Mouse (Mus musculus): ENCODE data around the gene Rnf24. TPM values are rescaled to one million over a fixed set of nuclear protein-coding genes. Genes with fewer than 3 reads are reported as not detected.

Gene Rnf24
- polyA plus RNA-seq (2014; fragmentation: Nextera tagmentation; extraction: Ambion mirVana) = 19.6 and 21.2 TPM in 2 replicates

GRCm38 (mm10) chr2:131352747-131353563, at the start of gene Rnf24:
Gene Rnf24 (minus strand): TSS chr2:131352892.
- H3K4me3 ChIP-seq (replicated peaks; ENCODE audit: low read depth, low read length) = peak within 1 kb of the TSS; percentile 98

GRCm38 (mm10) chr2:131401794-131402495, 49.3 kb upstream of the Rnf24 start:
- no peak for DNase-seq
- Histone ChIP-seq H3K4me3 (replicated peaks; ENCODE audit: low read depth, low read length) (no peak overlapping the region), H3K27ac (replicated peaks; ENCODE audit: low read depth, low read length) (no peak overlapping the region), H3K27me3 (ENCODE audit: control insufficient read depth, insufficient read depth, low read length) (no peaks in the 10 kb centered on the region), H3K9ac (replicated peaks; ENCODE audit: low read length) (no peak overlapping the region), H3K4me1 (ENCODE audit: control insufficient read depth, insufficient read depth, low read length) (no peaks in the 10 kb centered on the region), H3K36me3 (ENCODE audit: control insufficient read depth, insufficient read depth, low read length) (no peaks in the 10 kb centered on the region), H3K9me3 (ENCODE audit: control insufficient read depth, low read length) (no peaks in the 10 kb centered on the region), H3K4me2 (ENCODE audit: low read length) (no peak overlapping the region)
- no peak for ATAC-seq (ENCODE audit: low FRiP score, low TSS enrichment)
- 76% methylated on average over 8 of the region's 8 CpGs for WGBS

More at GRCm38 (mm10) chr2:131352747-131353563, at the start of gene Rnf24:
- H3K4me2 ChIP-seq (ENCODE audit: low read length) = peak within 1 kb of the TSS; percentile 73
- DNase-seq (peak; percentile 99), ATAC-seq (ENCODE audit: low FRiP score, low TSS enrichment) (peak; percentile 97)
- no peaks in the 10 kb centered on the region for H3K27me3 ChIP-seq (ENCODE audit: control insufficient read depth, insufficient read depth, low read length)
- no peaks in the 10 kb centered on the region for H3K9me3 ChIP-seq (ENCODE audit: control insufficient read depth, low read length)
- H3K36me3 ChIP-seq (ENCODE audit: control insufficient read depth, insufficient read depth, low read length) = no peaks in the 10 kb centered on the region
- H3K4me1 ChIP-seq (ENCODE audit: control insufficient read depth, insufficient read depth, low read length) = peaks cover 18% of the 10 kb centered on the region
- WGBS = under 1% methylated on average over 53 of the region's 54 CpGs
- H3K9ac ChIP-seq (replicated peaks; ENCODE audit: low read length) = peak within 1 kb of the TSS; percentile 97
- H3K27ac ChIP-seq (replicated peaks; ENCODE audit: low read depth, low read length) = peak within 1 kb of the TSS; percentile 98

- Histone ChIP-seq H3K4me1 (ENCODE audit: control insufficient read depth, insufficient read depth, low read length) (no peaks in the 10 kb centered on the region), H3K27ac (replicated peaks; ENCODE audit: low read depth, low read length) (no peak overlapping the region), H3K27me3 (ENCODE audit: control insufficient read depth, insufficient read depth, low read length) (no peaks in the 10 kb centered on the region), H3K36me3 (ENCODE audit: control insufficient read depth, insufficient read depth, low read length) (no peaks in the 10 kb centered on the region), H3K9me3 (ENCODE audit: control insufficient read depth, low read length) (no peaks in the 10 kb centered on the region), H3K9ac (replicated peaks; ENCODE audit: low read length) (no peak overlapping the region), H3K4me2 (ENCODE audit: low read length) (no peak overlapping the region), H3K4me3 (replicated peaks; ENCODE audit: low read depth, low read length) (no peak overlapping the region)
- DNase-seq = no peak
- ATAC-seq (ENCODE audit: low FRiP score, low TSS enrichment) = no peak
- 81% methylated on average over 2 of the region's 2 CpGs for WGBS
Measured at GRCm38 (mm10) chr2:131400846-131401245, 48.2 kb upstream of the Rnf24 start.

- Histone ChIP-seq H3K9me3 (ENCODE audit: control insufficient read depth, low read length) (no peaks in the 10 kb centered on the region), H3K27ac (replicated peaks; ENCODE audit: low read depth, low read length) (no peak overlapping the region), H3K9ac (replicated peaks; ENCODE audit: low read length) (no peak overlapping the region), H3K4me1 (ENCODE audit: control insufficient read depth, insufficient read depth, low read length) (no peaks in the 10 kb centered on the region), H3K4me3 (replicated peaks; ENCODE audit: low read depth, low read length) (no peak overlapping the region), H3K4me2 (ENCODE audit: low read length) (no peak overlapping the region), H3K36me3 (ENCODE audit: control insufficient read depth, insufficient read depth, low read length) (no peaks in the 10 kb centered on the region), H3K27me3 (ENCODE audit: control insufficient read depth, insufficient read depth, low read length) (no peaks in the 10 kb centered on the region)
- no peak for DNase-seq
- no peak for ATAC-seq (ENCODE audit: low FRiP score, low TSS enrichment)
- WGBS = 97% methylated on average over 5 of the region's 5 CpGs
Measured at GRCm38 (mm10) chr2:131397323-131397848, 44.7 kb upstream of the Rnf24 start.

- no peak for ATAC-seq (ENCODE audit: low FRiP score, low TSS enrichment)
- 85% methylated on average over 10 of the region's 10 CpGs for WGBS
Measured at GRCm38 (mm10) chr2:131386350-131386962, 33.8 kb upstream of the Rnf24 start.

GRCm38 (mm10) chr2:131385176-131385575, 32.5 kb upstream of the Rnf24 start:
- H3K4me3 ChIP-seq (replicated peaks; ENCODE audit: low read depth, low read length) = no peak overlapping the region
- H3K27me3 ChIP-seq (ENCODE audit: control insufficient read depth, insufficient read depth, low read length) = no peaks in the 10 kb centered on the region
- WGBS = 84% methylated on average over 4 of the region's 4 CpGs
- H3K27ac ChIP-seq (replicated peaks; ENCODE audit: low read depth, low read length) = no peak overlapping the region
- no peak for ATAC-seq (ENCODE audit: low FRiP score, low TSS enrichment)
- H3K4me2 ChIP-seq (ENCODE audit: low read length) = no peak overlapping the region
- H3K9ac ChIP-seq (replicated peaks; ENCODE audit: low read length) = no peak overlapping the region
- no peak for DNase-seq
- H3K4me1 ChIP-seq (ENCODE audit: control insufficient read depth, insufficient read depth, low read length) = no peaks in the 10 kb centered on the region
- H3K9me3 ChIP-seq (ENCODE audit: control insufficient read depth, low read length) = no peaks in the 10 kb centered on the region
- no peaks in the 10 kb centered on the region for H3K36me3 ChIP-seq (ENCODE audit: control insufficient read depth, insufficient read depth, low read length)

More at GRCm38 (mm10) chr2:131386350-131386962, 33.8 kb upstream of the Rnf24 start:
- H3K9ac ChIP-seq (replicated peaks; ENCODE audit: low read length) = no peak overlapping the region
- H3K4me1 ChIP-seq (ENCODE audit: control insufficient read depth, insufficient read depth, low read length) = no peaks in the 10 kb centered on the region
- DNase-seq = no peak
- H3K4me3 ChIP-seq (replicated peaks; ENCODE audit: low read depth, low read length) = no peak overlapping the region
- H3K9me3 ChIP-seq (ENCODE audit: control insufficient read depth, low read length) = no peaks in the 10 kb centered on the region
- no peak overlapping the region for H3K4me2 ChIP-seq (ENCODE audit: low read length)
- no peak overlapping the region for H3K27ac ChIP-seq (replicated peaks; ENCODE audit: low read depth, low read length)
- no peaks in the 10 kb centered on the region for H3K27me3 ChIP-seq (ENCODE audit: control insufficient read depth, insufficient read depth, low read length)
- H3K36me3 ChIP-seq (ENCODE audit: control insufficient read depth, insufficient read depth, low read length) = no peaks in the 10 kb centered on the region

- ATAC-seq (ENCODE audit: low FRiP score, low TSS enrichment) = no peak
- no peak overlapping the region for H3K27ac ChIP-seq (replicated peaks; ENCODE audit: low read depth, low read length)
- H3K9me3 ChIP-seq (ENCODE audit: control insufficient read depth, low read length) = no peaks in the 10 kb centered on the region
- H3K36me3 ChIP-seq (ENCODE audit: control insufficient read depth, insufficient read depth, low read length) = no peaks in the 10 kb centered on the region
- no peak overlapping the region for H3K4me3 ChIP-seq (replicated peaks; ENCODE audit: low read depth, low read length)
- H3K27me3 ChIP-seq (ENCODE audit: control insufficient read depth, insufficient read depth, low read length) = no peaks in the 10 kb centered on the region
- no peaks in the 10 kb centered on the region for H3K4me1 ChIP-seq (ENCODE audit: control insufficient read depth, insufficient read depth, low read length)
- no peak overlapping the region for H3K4me2 ChIP-seq (ENCODE audit: low read length)
- no peak for DNase-seq
- 90% methylated on average over 3 of the region's 3 CpGs for WGBS
- H3K9ac ChIP-seq (replicated peaks; ENCODE audit: low read length) = no peak overlapping the region
Measured at GRCm38 (mm10) chr2:131379541-131379940, 26.8 kb upstream of the Rnf24 start.

GRCm38 (mm10) chr2:131378872-131379271, 26.2 kb upstream of the Rnf24 start:
- H3K4me2 ChIP-seq (ENCODE audit: low read length) = no peak overlapping the region
- DNase-seq (no peak), ATAC-seq (ENCODE audit: low FRiP score, low TSS enrichment) (no peak)
- WGBS = 93% methylated on average over 5 of the region's 5 CpGs
- H3K9ac ChIP-seq (replicated peaks; ENCODE audit: low read length) = no peak overlapping the region
- no peaks in the 10 kb centered on the region for H3K4me1 ChIP-seq (ENCODE audit: control insufficient read depth, insufficient read depth, low read length)
- H3K27ac ChIP-seq (replicated peaks; ENCODE audit: low read depth, low read length) = no peak overlapping the region
- no peaks in the 10 kb centered on the region for H3K36me3 ChIP-seq (ENCODE audit: control insufficient read depth, insufficient read depth, low read length)
- no peak overlapping the region for H3K4me3 ChIP-seq (replicated peaks; ENCODE audit: low read depth, low read length)
- H3K27me3 ChIP-seq (ENCODE audit: control insufficient read depth, insufficient read depth, low read length) = no peaks in the 10 kb centered on the region
- H3K9me3 ChIP-seq (ENCODE audit: control insufficient read depth, low read length) = no peaks in the 10 kb centered on the region

Data from midbrain, embryonic 14.5 days (tissue).